Mouse (Mus musculus) intestine, embryonic 14.5 days (tissue): Measurements from ENCODE around the gene Ftsj1. TPM values are rescaled to one million over a fixed set of nuclear protein-coding genes. Genes with fewer than 3 reads are reported as not detected.
A peak's percentile ranks its signal among the peaks of the same experiment; 100 is the strongest.

Experiments
- ATAC-seq: fragments of 200-750 bp; cut with Nextera tagmentation; replicated peaks from 2 replicates; pipeline ENCODE4 v1.8.0; 2017; ENCODE audit warnings: low read depth, moderate number of reproducible peaks, moderate TSS enrichment, moderate library complexity; ENCODE audit not compliant: low FRiP score, low TSS enrichment
- DNase-seq: peaks from one replicate; pipeline ENCODE4 v3.0.0-alpha.2; 2018; ENCODE audit warnings: low spot score
- H3K27ac ChIP-seq: fragments of 300-500 bp; sonication (generic); 2 replicates; pipeline ENCODE4 v1.5.1; 2014; ENCODE audit warnings: low read depth, mild to moderate bottlenecking, control low read depth
- H3K27me3 ChIP-seq: fragments of 300-500 bp; sonication (generic); replicated peaks from 2 replicates; pipeline ENCODE4 v1.6.1; 2014; ENCODE audit warnings: low read length, control low read depth; ENCODE audit not compliant: control insufficient read depth, insufficient read depth
- H3K36me3 ChIP-seq: fragments of 300-500 bp; sonication (generic); 2 replicates; pipeline ENCODE4 v1.6.1; 2014; ENCODE audit warnings: low read length, control low read depth; ENCODE audit not compliant: control insufficient read depth, insufficient read depth
- H3K4me1 ChIP-seq: fragments of 300-500 bp; sonication (generic); replicated peaks from 2 replicates; pipeline ENCODE4 v1.6.1; 2014; ENCODE audit warnings: low read length, control low read depth, mixed read lengths; ENCODE audit not compliant: control insufficient read depth, insufficient read depth
- H3K4me2 ChIP-seq: fragments of 300-500 bp; sonication (generic); 2 replicates; pipeline ENCODE4 v1.6.1; 2014; ENCODE audit warnings: low read length
- H3K4me3 ChIP-seq: fragments of 300-500 bp; sonication (generic); 2 replicates; pipeline ENCODE4 v1.5.1; 2014; ENCODE audit warnings: low read depth, low read length, control low read depth, mixed read lengths
- H3K9ac ChIP-seq: fragments of 300-500 bp; sonication (generic); 2 replicates; pipeline ENCODE4 v1.6.1; 2014; ENCODE audit warnings: mild to moderate bottlenecking, low read length
- H3K9me3 ChIP-seq: fragments of 300-500 bp; sonication (generic); 2 replicates; pipeline ENCODE4 v1.6.1; 2016; ENCODE audit warnings: low read length, control low read depth; ENCODE audit not compliant: control insufficient read depth
- WGBS: fragments of 180-500 bp; shearing (Covaris S2); extraction: QIAGEN DNeasy Blood & Tissue Kit; methylation state at CpG from one replicate; pipeline ENCODE4 v1.1.7; 2014; 5-methylcytosine and 5-hydroxymethylcytosine counted together
- polyA plus RNA-seq: library from polyadenylated mRNA; unstranded; fragments of >200 nt; fragmentation: Nextera tagmentation; extraction: Ambion mirVana; gene quantifications from 2 replicates; pipeline ENCODE4 v1.2.1, GENCODE M21; 2014

Ftsj1 gene
- 39.3 and 39.5 TPM in 2 replicates for polyA plus RNA-seq

DNA sequence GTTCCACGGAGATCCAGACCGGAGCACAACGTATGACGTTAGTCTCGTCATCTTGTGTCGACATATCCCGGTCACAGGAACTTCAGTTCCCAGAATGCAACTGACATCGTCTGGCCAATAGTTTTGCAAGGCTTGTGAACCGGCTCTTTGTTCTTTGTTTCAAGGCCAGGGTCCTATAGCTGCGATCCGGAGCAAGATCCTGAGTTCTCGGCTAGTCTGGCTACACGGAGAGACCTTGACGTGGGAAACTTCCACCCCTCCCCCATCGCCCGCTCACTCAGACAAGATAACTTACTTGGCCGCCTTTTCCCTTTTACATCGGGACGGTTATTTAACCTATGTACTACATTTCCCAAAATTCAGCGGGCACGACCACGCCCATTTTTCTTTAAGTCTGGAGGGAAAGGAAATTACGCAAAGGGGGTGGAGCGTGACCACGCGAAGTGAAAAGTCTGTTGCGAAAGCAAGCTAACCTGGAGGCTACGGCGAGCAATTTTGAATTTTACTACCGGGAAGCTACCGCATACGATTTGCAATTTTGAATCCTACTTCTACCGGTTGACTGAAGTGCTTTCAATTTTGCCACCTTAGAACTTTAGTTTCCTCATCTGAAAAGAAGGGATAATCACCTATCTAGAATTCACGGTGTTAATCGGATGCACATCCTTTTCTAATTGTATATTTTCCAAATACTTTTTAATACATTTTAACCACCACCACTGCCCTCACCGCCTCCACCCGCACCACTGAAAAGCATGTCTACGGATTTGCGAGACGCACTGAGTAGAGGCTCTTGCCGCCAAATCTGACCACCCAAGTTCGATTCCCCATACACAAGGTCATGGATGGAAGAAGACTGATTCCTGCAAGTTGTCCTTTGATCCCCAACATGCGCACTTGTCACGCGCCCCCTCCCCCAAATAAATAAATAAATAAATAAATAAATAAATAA lies at the start of gene Ftsj1:
Ftsj1 (minus strand) TSS at position 73 of the 952 bp plus-strand sequence.
- H3K4me1 ChIP-seq = no peaks in the 10 kb centered on the region; the same call in 1 of the 2 replicates
- H3K4me3 ChIP-seq = peak within 1 kb of the TSS; percentile 61
- H3K36me3 ChIP-seq = no peaks in the 10 kb centered on the region
- ATAC-seq (peak; percentile 91), DNase-seq (peak; percentile 91)
- peak within 1 kb of the TSS; percentile 53 for H3K9ac ChIP-seq
- peak within 1 kb of the TSS; percentile 53 for H3K4me2 ChIP-seq
- peak within 1 kb of the TSS; percentile 77 for H3K27ac ChIP-seq
- no peaks in the 10 kb centered on the region for H3K27me3 ChIP-seq
- 10% methylated on average over 45 of the region's 45 CpGs for WGBS
- H3K9me3 ChIP-seq = no peaks in the 10 kb centered on the region

DNA sequence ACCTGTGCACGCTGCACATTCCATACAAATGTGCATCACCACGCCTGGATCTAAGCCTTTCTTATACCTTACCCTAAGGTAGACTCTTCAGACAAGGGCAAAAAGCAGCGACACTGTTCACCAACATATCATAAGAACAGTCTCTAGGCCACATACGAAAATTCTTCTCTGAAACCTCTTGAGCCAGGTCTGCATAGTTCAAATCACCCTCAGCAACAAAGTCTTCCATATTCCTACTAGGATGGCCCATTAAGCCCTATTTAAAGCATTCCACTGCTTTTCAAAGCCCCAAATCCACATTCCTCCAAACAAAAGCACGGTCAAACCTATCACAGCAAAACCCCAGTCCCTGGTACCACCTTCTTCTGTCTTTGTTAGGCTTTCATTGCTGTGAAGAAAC lies 36.4 kb upstream of the Ftsj1 start:
- H3K9ac ChIP-seq = no peak overlapping the region
- WGBS = 78% methylated on average over 5 of the region's 5 CpGs
- no peak for ATAC-seq

DNA sequence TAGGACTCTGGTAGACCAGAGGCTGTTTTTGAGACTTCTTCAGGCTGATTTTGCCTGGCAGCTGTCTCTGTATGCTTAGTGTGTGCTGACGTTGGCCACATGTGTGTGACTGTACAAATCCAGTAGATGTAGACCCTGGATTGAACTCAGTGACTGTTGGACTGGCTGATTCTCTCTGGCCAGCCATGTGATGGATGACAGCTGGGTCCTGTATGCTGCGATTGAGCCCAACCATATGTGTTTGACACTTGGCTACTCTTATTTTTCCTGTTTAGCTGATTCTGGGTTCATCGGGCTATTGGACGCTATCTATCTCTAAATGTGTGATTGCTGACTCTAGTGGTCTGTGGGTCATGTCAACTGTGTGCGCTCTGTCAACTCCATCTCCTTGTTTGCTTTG lies 21.9 kb upstream of the Ftsj1 start:
- H3K27me3 ChIP-seq = no peaks in the 10 kb centered on the region
- H3K9me3 ChIP-seq = no peaks in the 10 kb centered on the region
- DNase-seq = no peak
- H3K4me1 ChIP-seq = no peaks in the 10 kb centered on the region
- H3K9ac ChIP-seq = no peak overlapping the region
- ATAC-seq = no peak
- no peak overlapping the region for H3K4me3 ChIP-seq
- H3K36me3 ChIP-seq = no peaks in the 10 kb centered on the region
- no peak overlapping the region for H3K27ac ChIP-seq
- H3K4me2 ChIP-seq = no peak overlapping the region
- 68% methylated on average over 5 of the region's 5 CpGs for WGBS

More for the DNA sequence above, 36.4 kb upstream of the Ftsj1 start:
- H3K36me3 ChIP-seq = no peaks in the 10 kb centered on the region
- DNase-seq = no peak
- no peaks in the 10 kb centered on the region for H3K4me1 ChIP-seq
- H3K27ac ChIP-seq = no peak overlapping the region
- no peaks in the 10 kb centered on the region for H3K9me3 ChIP-seq
- H3K27me3 ChIP-seq = no peaks in the 10 kb centered on the region
- no peak overlapping the region for H3K4me3 ChIP-seq
- H3K4me2 ChIP-seq = no peak overlapping the region

DNA sequence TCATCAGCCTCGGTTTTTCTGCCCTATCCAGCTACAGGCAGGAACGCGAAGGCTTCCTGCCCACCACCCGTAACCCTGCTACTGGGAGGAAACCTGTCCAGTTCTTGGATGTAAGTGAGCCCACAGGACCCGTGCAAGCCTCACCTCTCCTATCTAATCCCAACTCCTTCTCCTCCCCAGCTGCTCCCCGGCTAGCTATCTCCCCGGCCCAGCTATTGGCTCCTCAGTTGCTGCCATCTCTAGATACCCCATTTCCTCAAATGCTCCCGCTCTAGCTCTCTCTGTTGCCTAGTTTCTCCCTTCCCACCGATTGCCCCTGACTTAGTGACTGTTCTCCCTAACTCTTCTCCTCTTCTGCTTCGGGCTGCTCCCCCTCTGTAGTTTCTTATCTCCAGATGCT lies 19.8 kb upstream of the Ftsj1 start:
- ATAC-seq (no peak), DNase-seq (no peak)
- H3K4me2 ChIP-seq = peak overlapping the region; percentile 39
- no peaks in the 10 kb centered on the region for H3K9me3 ChIP-seq
- no peaks in the 10 kb centered on the region for H3K36me3 ChIP-seq
- H3K4me3 ChIP-seq = no peak overlapping the region
- no peaks in the 10 kb centered on the region for H3K27me3 ChIP-seq
- no peak overlapping the region for H3K9ac ChIP-seq
- H3K27ac ChIP-seq = no peak overlapping the region
- WGBS = 15% methylated on average over 10 of the region's 10 CpGs
- H3K4me1 ChIP-seq = no peaks in the 10 kb centered on the region

DNA sequence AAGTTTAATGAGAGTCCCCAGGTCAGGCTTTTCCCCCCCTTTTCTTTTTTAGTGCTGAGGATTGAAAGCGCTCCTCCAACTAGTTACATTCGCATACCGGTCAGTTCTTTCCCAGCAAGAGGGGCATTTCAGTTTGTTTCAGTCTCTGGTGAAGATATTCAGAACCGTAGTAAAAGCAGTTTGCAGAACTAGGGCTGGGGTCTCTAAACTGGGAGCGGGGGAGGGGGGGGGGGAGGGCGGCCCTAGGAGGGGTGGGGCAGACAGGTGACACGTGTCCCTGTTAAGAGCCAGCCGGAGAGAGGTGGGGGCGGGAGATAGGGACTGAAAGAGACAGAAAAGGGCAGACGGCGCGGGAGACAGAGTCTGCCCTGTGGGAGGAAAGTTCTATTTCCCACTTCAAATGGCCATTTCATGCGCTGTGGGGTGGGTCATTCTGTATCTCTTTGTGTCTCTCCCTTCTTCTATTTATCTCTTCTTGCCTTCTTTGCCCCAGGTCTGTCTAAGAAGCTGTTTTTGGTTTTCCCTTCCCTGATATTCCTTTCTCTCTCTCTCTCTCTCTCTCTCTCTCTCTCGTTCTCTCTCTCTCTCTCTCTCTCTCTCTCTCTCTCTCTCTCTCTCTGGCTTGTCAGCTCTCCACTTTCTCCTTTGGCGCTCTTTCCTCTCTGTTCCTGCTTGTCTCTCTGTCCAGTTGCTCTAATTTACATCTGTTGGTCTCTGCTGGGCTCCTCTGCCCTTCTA lies 19.0 kb upstream of the Ftsj1 start, which contains the start of gene Slc38a5:
Slc38a5 (plus strand) TSS at position 51 of the 738 bp plus-strand sequence.
- Histone ChIP-seq H3K27me3 (no peaks in the 10 kb centered on the region), H3K4me2 (peak within 1 kb of the TSS; percentile 41), H3K9me3 (no peaks in the 10 kb centered on the region), H3K36me3 (no peaks in the 10 kb centered on the region), H3K4me3 (no peak within 1 kb of the TSS), H3K9ac (no peak within 1 kb of the TSS), H3K4me1 (no peaks in the 10 kb centered on the region), H3K27ac (no peak within 1 kb of the TSS)
- ATAC-seq (no peak), DNase-seq (no peak)
- 28% methylated on average over 6 of the region's 15 CpGs for WGBS

DNA sequence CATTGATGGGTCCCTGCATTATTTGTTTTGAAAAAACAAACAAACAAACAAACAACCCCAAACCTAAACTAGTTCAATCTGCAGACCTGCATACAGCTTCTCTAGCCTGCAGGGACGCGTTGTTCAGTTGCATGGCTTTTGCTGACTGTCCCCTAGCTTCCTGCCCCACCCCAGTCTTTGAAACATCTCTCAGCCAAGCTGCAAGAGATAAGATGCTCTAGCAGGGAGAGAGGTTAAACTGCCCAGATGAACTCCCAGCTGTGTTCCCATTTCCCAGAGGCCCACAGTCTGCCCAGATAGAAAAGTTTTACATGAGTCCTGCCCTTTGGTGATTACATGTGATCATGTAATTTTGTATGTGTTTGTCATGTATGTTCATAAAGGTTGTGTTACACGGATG lies 12.0 kb upstream of the Ftsj1 start:
- H3K27me3 ChIP-seq = no peaks in the 10 kb centered on the region
- H3K4me1 ChIP-seq = no peaks in the 10 kb centered on the region
- WGBS = 74% methylated on average over 3 of the region's 3 CpGs
- no peak overlapping the region for H3K27ac ChIP-seq
- no peaks in the 10 kb centered on the region for H3K36me3 ChIP-seq
- H3K9me3 ChIP-seq = no peaks in the 10 kb centered on the region
- no peak overlapping the region for H3K9ac ChIP-seq
- ATAC-seq (no peak), DNase-seq (no peak)
- H3K4me3 ChIP-seq = no peak overlapping the region
- H3K4me2 ChIP-seq = no peak overlapping the region

DNA sequence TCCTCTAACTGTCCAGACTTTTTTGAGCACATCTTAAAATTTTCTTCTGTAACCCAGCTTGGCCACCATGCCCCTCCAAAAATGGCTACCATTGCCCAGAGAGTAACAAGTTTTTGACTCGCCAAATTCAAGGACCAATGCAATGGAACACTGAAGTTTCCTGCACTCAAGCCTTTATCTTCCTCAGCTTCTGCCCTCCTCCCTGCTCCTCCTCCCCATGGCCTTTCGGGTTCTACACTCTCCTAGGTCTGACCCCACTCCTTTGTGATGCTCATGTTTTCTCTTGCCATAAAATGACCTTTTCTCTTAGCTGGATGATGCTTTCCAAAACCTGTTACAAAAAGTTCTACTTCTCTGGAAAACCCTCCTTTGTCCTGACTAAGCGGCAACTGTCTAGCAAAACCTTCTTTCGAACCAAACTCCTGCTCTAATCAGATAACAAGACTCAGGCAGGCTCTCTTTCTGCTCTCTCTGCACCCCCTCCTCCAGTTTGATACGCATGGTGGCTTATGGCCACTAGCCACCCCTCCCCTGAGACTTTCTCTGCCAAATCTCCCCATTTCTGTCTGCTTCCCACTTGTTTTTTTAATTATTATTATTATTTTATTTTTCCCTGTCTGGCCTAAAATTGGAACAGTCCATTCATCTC lies 11.1 kb upstream of the Ftsj1 start:
- no peaks in the 10 kb centered on the region for H3K9me3 ChIP-seq
- H3K27ac ChIP-seq = no peak overlapping the region
- no peak overlapping the region for H3K4me3 ChIP-seq
- H3K4me2 ChIP-seq = no peak overlapping the region
- WGBS = 86% methylated on average over 5 of the region's 5 CpGs
- DNase-seq = no peak
- H3K36me3 ChIP-seq = no peaks in the 10 kb centered on the region
- ATAC-seq = no peak
- no peaks in the 10 kb centered on the region for H3K27me3 ChIP-seq
- H3K4me1 ChIP-seq = no peaks in the 10 kb centered on the region
- H3K9ac ChIP-seq = no peak overlapping the region

DNA sequence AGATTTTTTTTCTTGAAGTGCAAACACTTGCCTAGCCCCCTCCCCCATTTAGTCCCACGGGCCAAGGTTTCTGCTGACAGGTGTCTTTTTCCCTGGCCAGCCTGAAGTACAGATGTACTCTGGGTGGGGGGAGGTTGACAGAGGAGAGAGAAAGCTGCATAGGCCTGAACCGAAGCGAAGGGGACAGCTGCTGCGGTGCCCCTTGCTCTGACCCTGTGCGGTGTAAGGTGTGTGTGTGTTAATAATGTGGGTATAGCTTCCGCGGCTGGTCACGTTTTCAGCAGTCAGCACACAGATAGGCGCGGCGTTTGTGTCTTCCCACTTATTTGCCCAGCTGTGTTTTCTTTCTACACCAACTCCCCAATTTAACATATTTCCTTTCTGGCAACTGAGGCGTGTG lies 7.3 kb upstream of the Ftsj1 start:
- no peak; the same call in 1 of the 2 replicates for ATAC-seq
- H3K9me3 ChIP-seq = no peaks in the 10 kb centered on the region
- no peaks in the 10 kb centered on the region for H3K27me3 ChIP-seq
- no peaks in the 10 kb centered on the region for H3K36me3 ChIP-seq
- no peaks in the 10 kb centered on the region for H3K4me1 ChIP-seq
- WGBS = 78% methylated on average over 12 of the region's 12 CpGs
- no peak overlapping the region for H3K4me2 ChIP-seq
- H3K27ac ChIP-seq = no peak overlapping the region
- DNase-seq = no peak
- H3K4me3 ChIP-seq = no peak overlapping the region
- no peak overlapping the region for H3K9ac ChIP-seq
